Mouse (Mus musculus) heart, embryonic 13.5 days (tissue): ENCODE results near the gene Agap1. TPM values are rescaled to one million over a fixed set of nuclear protein-coding genes. Genes with fewer than 3 reads are reported as not detected.

ENCODE experiments used
- ATAC-seq: fragments of 200-750 bp; cut with Nextera tagmentation; 2 replicates; pipeline ENCODE4 v1.8.0; 2017; ENCODE audit warnings: moderate TSS enrichment; ENCODE audit not compliant: insufficient number of reproducible peaks, low FRiP score, low TSS enrichment; ENCODE audit errors: extremely low read depth
- H3K27ac ChIP-seq: fragments of 300-500 bp; sonication (generic); replicated peaks from 2 replicates; pipeline ENCODE4 v1.5.1; 2015; ENCODE audit warnings: moderate library complexity, mild to moderate bottlenecking, inconsistent platforms
- H3K27me3 ChIP-seq: fragments of 300-500 bp; sonication (generic); replicated peaks from 2 replicates; pipeline ENCODE4 v1.6.1; 2015; ENCODE audit warnings: mild to moderate bottlenecking, inconsistent platforms
- H3K36me3 ChIP-seq: fragments of 300-500 bp; sonication (generic); 2 replicates; pipeline ENCODE4 v1.6.1; 2015; ENCODE audit warnings: mild to moderate bottlenecking, inconsistent platforms
- H3K4me1 ChIP-seq: fragments of 300-500 bp; sonication (generic); 2 replicates; pipeline ENCODE4 v1.6.1; 2015; ENCODE audit warnings: inconsistent platforms
- H3K4me2 ChIP-seq: fragments of 300-500 bp; sonication (generic); 2 replicates; pipeline ENCODE4 v1.6.1; 2015; ENCODE audit warnings: inconsistent platforms, mild to moderate bottlenecking, moderate library complexity
- H3K4me3 ChIP-seq: fragments of 300-500 bp; sonication (generic); 2 replicates; pipeline ENCODE4 v1.5.1; 2015; ENCODE audit warnings: moderate library complexity, mild to moderate bottlenecking, inconsistent platforms
- H3K9ac ChIP-seq: fragments of 300-500 bp; sonication (generic); 2 replicates; pipeline ENCODE4 v1.6.1; 2015; ENCODE audit warnings: inconsistent platforms, mild to moderate bottlenecking, moderate library complexity
- H3K9me3 ChIP-seq: fragments of 300-500 bp; sonication (generic); 2 replicates; pipeline ENCODE4 v1.6.1; 2016; ENCODE audit warnings: inconsistent platforms
- whole genome bisulfite sequencing: fragments of 180-500 bp; shearing (Covaris S2); methylation state at CpG from one replicate; pipeline ENCODE4 v1.1.7; 2015; ENCODE audit warnings: mixed read lengths; 5-methylcytosine and 5-hydroxymethylcytosine counted together
- polyA plus RNA-seq: library from polyadenylated mRNA; unstranded; fragments of >200 nt; fragmentation: Nextera tagmentation; extraction: Ambion mirVana; gene quantifications from 2 replicates; pipeline ENCODE4 v1.2.1, GENCODE M21; 2015

Agap1 gene
- polyA plus RNA-seq, 1 experiment from 2014 or later, result 7.1 TPM

DNA sequence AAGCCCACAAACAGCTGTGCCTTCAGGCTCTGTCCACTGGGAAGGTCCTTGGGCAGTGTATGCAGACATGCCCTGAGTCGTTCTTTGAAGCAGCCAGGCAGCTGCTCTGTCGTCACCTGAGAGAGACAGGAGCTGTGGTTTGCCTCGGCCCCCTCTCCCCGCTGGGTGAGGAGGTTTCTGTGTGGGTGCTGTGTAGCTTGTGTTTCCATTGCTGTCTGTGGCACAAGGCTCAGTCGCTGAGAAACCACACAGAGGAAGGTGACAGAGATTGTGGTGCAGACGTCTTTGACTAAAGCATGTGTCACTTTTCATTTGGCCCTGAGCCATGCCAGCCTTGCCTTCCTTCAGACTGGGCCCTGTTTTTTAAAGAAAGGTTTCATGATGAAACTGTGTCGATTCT lies 148.3 kb downstream of the Agap1 start:
- peak overlapping the region; percentile 50 for H3K9ac ChIP-seq
- peaks cover 63% of the 10 kb centered on the region for H3K4me1 ChIP-seq

DNA sequence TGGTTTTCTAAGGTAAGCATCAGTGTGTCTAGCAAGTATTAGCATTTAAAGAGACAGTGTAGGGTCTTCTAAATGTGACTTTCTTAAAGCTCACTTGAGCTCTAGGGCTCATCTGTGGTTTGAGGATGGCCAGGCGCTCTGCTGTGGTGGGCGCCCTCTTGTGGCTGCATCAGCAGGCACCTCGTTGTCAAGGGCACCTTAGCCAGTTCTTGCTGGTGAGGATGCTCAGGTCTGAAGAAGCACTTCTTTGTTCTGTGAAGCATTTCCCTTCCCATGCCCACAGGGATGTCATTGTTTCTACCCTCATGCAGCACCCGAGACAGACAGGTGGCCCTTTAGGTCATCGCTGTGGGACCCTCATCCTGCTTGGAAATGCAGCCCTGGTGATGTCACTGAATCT lies 152.0 kb downstream of the Agap1 start:
- Histone ChIP-seq H3K9ac (no peak overlapping the region), H3K9me3 (no peaks in the 10 kb centered on the region), H3K27ac (no peak overlapping the region), H3K4me1 (peaks cover 26% of the 10 kb centered on the region), H3K36me3 (peaks cover 22% of the 10 kb centered on the region), H3K27me3 (no peaks in the 10 kb centered on the region), H3K4me3 (no peak overlapping the region), H3K4me2 (no peak overlapping the region)
- no peak for ATAC-seq
- WGBS, result 37% methylated on average over 5 of the region's 5 CpGs

More for the DNA sequence above, 148.3 kb downstream of the Agap1 start:
- H3K9me3 ChIP-seq, result no peaks in the 10 kb centered on the region
- H3K4me3 ChIP-seq, result no peak overlapping the region
- peak overlapping the region; percentile 46; the same call in 1 of the 2 replicates for H3K27ac ChIP-seq
- no peaks in the 10 kb centered on the region; the same call in 1 of the 2 replicates for H3K36me3 ChIP-seq
- ATAC-seq, result no peak
- no peak overlapping the region for H3K4me2 ChIP-seq
- 32% methylated on average over 7 of the region's 7 CpGs for WGBS
- no peaks in the 10 kb centered on the region for H3K27me3 ChIP-seq

- 94% methylated on average over 4 of the region's 4 CpGs for WGBS
- Histone ChIP-seq H3K4me1 (peaks cover 17% of the 10 kb centered on the region), H3K9me3 (no peaks in the 10 kb centered on the region), H3K4me2 (no peak overlapping the region), H3K9ac (no peak overlapping the region), H3K36me3 (peaks cover 34% of the 10 kb centered on the region), H3K27me3 (no peaks in the 10 kb centered on the region), H3K4me3 (no peak overlapping the region), H3K27ac (no peak overlapping the region)
- ATAC-seq, result no peak
Observed at GRCm38 (mm10) chr1:89608766-89609165, 154.2 kb downstream of the Agap1 start.

DNA sequence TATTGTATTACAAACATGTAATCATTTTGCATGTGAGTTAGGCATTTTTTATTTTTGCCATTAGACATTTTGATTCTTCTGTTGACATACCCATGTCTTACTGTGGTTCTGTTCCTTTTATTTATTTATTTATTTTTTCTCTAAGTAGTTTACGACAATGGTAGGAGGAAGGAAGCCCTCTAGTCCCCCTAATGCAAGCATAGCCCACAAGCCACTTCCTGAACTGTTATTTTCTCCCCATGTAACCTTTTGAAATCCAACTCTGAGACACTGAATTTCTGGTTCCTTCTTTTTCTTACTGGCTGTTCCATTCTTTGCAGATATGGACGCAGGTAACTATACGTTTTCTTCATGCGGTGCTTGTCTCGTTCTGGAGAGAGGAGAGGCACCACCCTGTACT lies 155.4 kb downstream of the Agap1 start:
- Histone ChIP-seq H3K4me1 (peaks cover 20% of the 10 kb centered on the region), H3K9me3 (no peaks in the 10 kb centered on the region), H3K27ac (no peak overlapping the region), H3K9ac (no peak overlapping the region), H3K4me2 (no peak overlapping the region), H3K4me3 (no peak overlapping the region), H3K27me3 (no peaks in the 10 kb centered on the region), H3K36me3 (peaks cover 34% of the 10 kb centered on the region)
- no peak for ATAC-seq
- WGBS, result 85% methylated on average over 5 of the region's 5 CpGs

- H3K27me3 ChIP-seq, result no peaks in the 10 kb centered on the region
- H3K4me2 ChIP-seq, result no peak overlapping the region
- no peak for ATAC-seq
- no peak overlapping the region for H3K9ac ChIP-seq
- H3K9me3 ChIP-seq, result no peaks in the 10 kb centered on the region
- WGBS, result 89% methylated on average over 6 of the region's 6 CpGs
- H3K4me3 ChIP-seq, result no peak overlapping the region
- peaks cover 26% of the 10 kb centered on the region for H3K4me1 ChIP-seq
- peaks cover 34% of the 10 kb centered on the region for H3K36me3 ChIP-seq
- no peak overlapping the region for H3K27ac ChIP-seq
Observed at GRCm38 (mm10) chr1:89611521-89611920, 156.9 kb downstream of the Agap1 start.

DNA sequence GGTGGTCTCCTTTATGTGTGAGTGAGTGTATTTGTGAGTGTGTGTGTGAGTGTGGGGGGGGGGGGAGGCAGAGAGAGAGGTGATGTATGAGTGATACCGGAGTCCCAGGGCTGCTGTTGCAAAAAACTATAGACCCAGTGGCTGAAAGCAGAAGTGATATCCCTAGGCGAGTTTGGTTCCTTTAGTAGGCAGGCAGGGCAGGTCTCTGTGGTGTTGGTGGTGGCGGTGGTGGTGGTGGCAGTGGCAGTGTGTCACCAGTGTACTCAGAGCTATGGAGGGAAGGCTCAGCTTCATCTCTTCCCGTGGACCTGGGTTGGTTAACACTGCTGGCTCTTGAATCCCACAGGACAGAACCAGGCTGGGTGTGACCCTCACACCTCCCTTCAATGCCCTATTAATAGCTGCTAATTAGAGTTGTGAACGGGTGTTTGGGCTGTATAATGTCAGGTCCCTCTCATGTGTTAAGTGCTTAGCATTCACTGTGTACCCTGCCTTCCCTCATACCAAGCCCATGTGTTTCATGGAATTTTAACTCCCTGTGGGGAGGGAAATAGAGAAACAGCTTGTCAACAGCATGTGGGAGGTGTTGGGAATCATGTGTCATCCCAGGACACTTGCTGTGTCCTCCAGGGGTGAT lies 158.7 kb downstream of the Agap1 start:
- no peaks in the 10 kb centered on the region for H3K27me3 ChIP-seq
- H3K4me3 ChIP-seq, result no peak overlapping the region
- peak overlapping the region; percentile 37; the same call in 1 of the 2 replicates for H3K9ac ChIP-seq
- H3K36me3 ChIP-seq, result peaks cover 34% of the 10 kb centered on the region
- H3K4me1 ChIP-seq, result peaks cover 44% of the 10 kb centered on the region
- H3K4me2 ChIP-seq, result no peak overlapping the region
- no peak for ATAC-seq
- WGBS, result 49% methylated on average over 5 of the region's 5 CpGs
- H3K9me3 ChIP-seq, result no peaks in the 10 kb centered on the region
- peak overlapping the region; percentile 74 for H3K27ac ChIP-seq

GRCm38 (mm10) chr1:89616556-89616955 lies 161.9 kb downstream of the Agap1 start:
- Histone ChIP-seq H3K4me3 (no peak overlapping the region), H3K27ac (no peak overlapping the region), H3K4me2 (no peak overlapping the region), H3K27me3 (no peaks in the 10 kb centered on the region), H3K9ac (no peak overlapping the region), H3K4me1 (peaks cover 74% of the 10 kb centered on the region), H3K36me3 (peaks cover 12% of the 10 kb centered on the region), H3K9me3 (no peaks in the 10 kb centered on the region)
- ATAC-seq, result no peak
- 64% methylated on average over 6 of the region's 6 CpGs for WGBS

DNA sequence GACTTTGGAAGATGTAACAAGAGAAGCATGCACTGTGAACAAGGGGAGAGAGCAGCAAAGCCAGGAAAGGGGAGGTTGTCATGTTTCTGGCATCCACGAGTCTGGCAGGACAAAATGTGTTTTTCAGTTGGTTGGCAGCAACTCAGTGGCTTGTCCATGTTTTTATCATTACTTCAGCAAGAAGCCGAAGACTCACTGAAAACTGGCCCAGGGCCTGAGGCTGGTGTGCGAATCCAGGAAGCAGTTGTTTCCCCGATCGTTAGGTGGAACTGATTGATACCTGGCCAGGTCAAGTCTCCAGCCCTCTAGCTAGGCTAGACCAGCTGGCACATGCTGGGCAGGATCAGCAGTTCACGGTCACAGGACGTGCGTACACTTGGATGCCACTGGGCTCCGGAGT lies 162.7 kb downstream of the Agap1 start:
- Histone ChIP-seq H3K36me3 (peaks cover 4% of the 10 kb centered on the region), H3K9me3 (no peaks in the 10 kb centered on the region), H3K4me1 (peaks cover 81% of the 10 kb centered on the region), H3K27me3 (no peaks in the 10 kb centered on the region), H3K4me3 (no peak overlapping the region), H3K4me2 (no peak overlapping the region), H3K27ac (no peak overlapping the region), H3K9ac (no peak overlapping the region)
- no peak for ATAC-seq
- 76% methylated on average over 9 of the region's 9 CpGs for WGBS

- no peak for ATAC-seq
- H3K4me2 ChIP-seq, result no peak overlapping the region
- 58% methylated on average over 2 of the region's 2 CpGs for WGBS
- H3K36me3 ChIP-seq, result no peaks in the 10 kb centered on the region
- H3K4me3 ChIP-seq, result no peak overlapping the region
- H3K27ac ChIP-seq, result peak overlapping the region; percentile 71
- H3K4me1 ChIP-seq, result peaks cover 86% of the 10 kb centered on the region
- H3K9ac ChIP-seq, result no peak overlapping the region
- H3K9me3 ChIP-seq, result no peaks in the 10 kb centered on the region
- no peaks in the 10 kb centered on the region for H3K27me3 ChIP-seq
Observed at GRCm38 (mm10) chr1:89619963-89620362, 165.4 kb downstream of the Agap1 start.

- WGBS, result 66% methylated on average over 7 of the region's 8 CpGs
- ATAC-seq, result no peak
- no peaks in the 10 kb centered on the region for H3K36me3 ChIP-seq
- H3K4me1 ChIP-seq, result peaks cover 94% of the 10 kb centered on the region
- H3K27me3 ChIP-seq, result no peaks in the 10 kb centered on the region
- H3K27ac ChIP-seq, result no peak overlapping the region
- no peak overlapping the region for H3K4me2 ChIP-seq
- no peaks in the 10 kb centered on the region for H3K9me3 ChIP-seq
- no peak overlapping the region for H3K9ac ChIP-seq
- no peak overlapping the region for H3K4me3 ChIP-seq
Observed at GRCm38 (mm10) chr1:89621014-89621791, 166.6 kb downstream of the Agap1 start.

- H3K36me3 ChIP-seq, result no peaks in the 10 kb centered on the region
- H3K27ac ChIP-seq, result peak overlapping the region; percentile 78
- no peak overlapping the region for H3K4me3 ChIP-seq
- 64% methylated on average over 8 of the region's 8 CpGs for WGBS
- ATAC-seq, result no peak
- H3K27me3 ChIP-seq, result no peaks in the 10 kb centered on the region
- H3K9ac ChIP-seq, result peak overlapping the region; percentile 47; the same call in 1 of the 2 replicates
- no peaks in the 10 kb centered on the region for H3K9me3 ChIP-seq
- H3K4me2 ChIP-seq, result no peak overlapping the region
- H3K4me1 ChIP-seq, result peaks cover 88% of the 10 kb centered on the region
Observed at GRCm38 (mm10) chr1:89621952-89622351, 167.3 kb downstream of the Agap1 start.
